Mouse (Mus musculus): ENCODE measurements around the gene Anks1b. TPM values are rescaled to one million over a fixed set of nuclear protein-coding genes. Genes with fewer than 3 reads are reported as not detected.

The Anks1b gene
- polyA plus RNA-seq, 1 experiment from 2014 or later, result 3.0 TPM

GRCm38 (mm10) chr10:90689854-90690513 lies 816.7 kb downstream of the Anks1b start:
- H3K4me3 ChIP-seq (ENCODE audit: low read depth, low read length), result no peak overlapping the region
- H3K27me3 ChIP-seq (ENCODE audit: control insufficient read depth, insufficient read depth, low read length), result no peaks in the 10 kb centered on the region
- ATAC-seq (replicated peaks; ENCODE audit: insufficient number of reproducible peaks, low FRiP score, low TSS enrichment, low read depth) (no peak), DNase-seq (ENCODE audit: low spot score) (peak; percentile 85)
- H3K9ac ChIP-seq (replicated peaks; ENCODE audit: low read length), result no peak overlapping the region
- no peak overlapping the region for H3K27ac ChIP-seq (replicated peaks; ENCODE audit: low read depth, low read length)
- no peak overlapping the region for H3K4me2 ChIP-seq (ENCODE audit: low read depth, low read length)
- no peaks in the 10 kb centered on the region for H3K4me1 ChIP-seq (ENCODE audit: control insufficient read depth, insufficient read depth, low read length)
- H3K9me3 ChIP-seq (replicated peaks; ENCODE audit: control insufficient read depth, low read length), result no peaks in the 10 kb centered on the region
- WGBS, result 60% methylated on average over 11 of the region's 11 CpGs
- H3K36me3 ChIP-seq (replicated peaks; ENCODE audit: control insufficient read depth, insufficient read depth, low read depth, low read length), result no peaks in the 10 kb centered on the region

DNA sequence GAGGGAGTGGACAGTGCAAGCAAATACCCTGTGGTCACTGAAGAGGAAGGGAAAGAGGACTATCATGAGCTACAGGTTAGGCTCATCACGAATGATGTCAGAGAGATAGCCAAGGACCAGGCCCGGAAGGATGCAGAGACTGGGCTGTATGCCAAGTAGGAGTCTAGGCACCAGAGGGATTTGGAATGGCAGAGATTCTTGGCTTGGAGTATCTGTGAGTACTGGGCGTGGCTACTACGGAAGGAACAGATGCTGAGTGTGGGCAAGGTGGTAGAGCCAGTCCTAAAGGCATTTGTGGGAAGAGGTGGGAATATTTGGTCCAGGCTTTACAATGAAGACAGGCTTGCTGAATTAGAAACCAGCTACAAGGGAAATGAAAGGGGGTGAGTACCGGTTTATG lies 823.4 kb downstream of the Anks1b start:
- DNase-seq (ENCODE audit: low spot score) (no peak), ATAC-seq (replicated peaks; ENCODE audit: insufficient number of reproducible peaks, low FRiP score, low TSS enrichment, low read depth) (no peak; the same call in 1 of the 2 replicates)
- Histone ChIP-seq H3K9ac (replicated peaks; ENCODE audit: low read length) (no peak overlapping the region), H3K4me2 (ENCODE audit: low read depth, low read length) (no peak overlapping the region), H3K27ac (replicated peaks; ENCODE audit: low read depth, low read length) (no peak overlapping the region), H3K4me3 (ENCODE audit: low read depth, low read length) (no peak overlapping the region), H3K27me3 (ENCODE audit: control insufficient read depth, insufficient read depth, low read length) (no peaks in the 10 kb centered on the region), H3K9me3 (replicated peaks; ENCODE audit: control insufficient read depth, low read length) (no peaks in the 10 kb centered on the region), H3K36me3 (replicated peaks; ENCODE audit: control insufficient read depth, insufficient read depth, low read depth, low read length) (no peaks in the 10 kb centered on the region), H3K4me1 (ENCODE audit: control insufficient read depth, insufficient read depth, low read length) (no peaks in the 10 kb centered on the region)
- whole genome bisulfite sequencing, result 81% methylated on average over 5 of the region's 5 CpGs

GRCm38 (mm10) chr10:90697413-90697812 lies 824.1 kb downstream of the Anks1b start:
- 54% methylated on average over 8 of the region's 8 CpGs for WGBS

GRCm38 (mm10) chr10:90699211-90699610 lies 825.9 kb downstream of the Anks1b start:
- Histone ChIP-seq H3K9me3 (replicated peaks; ENCODE audit: control insufficient read depth, low read length) (no peaks in the 10 kb centered on the region), H3K4me1 (ENCODE audit: control insufficient read depth, insufficient read depth, low read length) (no peaks in the 10 kb centered on the region), H3K27ac (replicated peaks; ENCODE audit: low read depth, low read length) (no peak overlapping the region), H3K36me3 (replicated peaks; ENCODE audit: control insufficient read depth, insufficient read depth, low read depth, low read length) (no peaks in the 10 kb centered on the region), H3K4me3 (ENCODE audit: low read depth, low read length) (no peak overlapping the region), H3K9ac (replicated peaks; ENCODE audit: low read length) (no peak overlapping the region), H3K27me3 (ENCODE audit: control insufficient read depth, insufficient read depth, low read length) (no peaks in the 10 kb centered on the region), H3K4me2 (ENCODE audit: low read depth, low read length) (no peak overlapping the region)
- DNase-seq (ENCODE audit: low spot score), result no peak
- WGBS, result 75% methylated on average over 12 of the region's 12 CpGs
- ATAC-seq (replicated peaks; ENCODE audit: insufficient number of reproducible peaks, low FRiP score, low TSS enrichment, low read depth), result no peak

More at GRCm38 (mm10) chr10:90697413-90697812, 824.1 kb downstream of the Anks1b start:
- no peak overlapping the region for H3K4me2 ChIP-seq (ENCODE audit: low read depth, low read length)
- H3K36me3 ChIP-seq (replicated peaks; ENCODE audit: control insufficient read depth, insufficient read depth, low read depth, low read length), result no peaks in the 10 kb centered on the region
- ATAC-seq (replicated peaks; ENCODE audit: insufficient number of reproducible peaks, low FRiP score, low TSS enrichment, low read depth), result no peak
- H3K27ac ChIP-seq (replicated peaks; ENCODE audit: low read depth, low read length), result no peak overlapping the region
- no peaks in the 10 kb centered on the region for H3K27me3 ChIP-seq (ENCODE audit: control insufficient read depth, insufficient read depth, low read length)
- H3K9ac ChIP-seq (replicated peaks; ENCODE audit: low read length), result no peak overlapping the region
- no peak overlapping the region for H3K4me3 ChIP-seq (ENCODE audit: low read depth, low read length)
- no peaks in the 10 kb centered on the region for H3K4me1 ChIP-seq (ENCODE audit: control insufficient read depth, insufficient read depth, low read length)
- DNase-seq (ENCODE audit: low spot score), result no peak
- H3K9me3 ChIP-seq (replicated peaks; ENCODE audit: control insufficient read depth, low read length), result no peaks in the 10 kb centered on the region

DNA sequence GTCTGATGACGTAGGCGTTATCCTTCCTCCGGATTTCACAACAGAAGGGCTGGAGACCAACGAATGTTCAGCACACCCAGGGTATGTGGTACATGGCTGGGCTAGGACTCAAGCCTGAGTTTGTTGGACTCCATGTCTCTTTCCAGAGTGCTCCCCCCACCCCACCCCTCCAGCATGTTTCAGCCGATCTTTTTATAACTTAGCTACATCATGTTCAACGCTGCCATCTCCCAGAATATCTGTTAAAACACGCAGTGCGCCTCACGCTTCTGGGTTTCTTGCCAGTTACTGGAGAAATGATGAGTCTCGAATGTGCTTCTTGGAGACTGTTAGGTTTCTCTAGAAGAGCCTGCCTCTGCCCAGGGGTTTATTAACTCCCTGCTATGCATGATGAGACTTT lies 831.3 kb downstream of the Anks1b start:
- Histone ChIP-seq H3K9ac (replicated peaks; ENCODE audit: low read length) (no peak overlapping the region), H3K4me1 (ENCODE audit: control insufficient read depth, insufficient read depth, low read length) (no peaks in the 10 kb centered on the region), H3K27ac (replicated peaks; ENCODE audit: low read depth, low read length) (no peak overlapping the region), H3K4me2 (ENCODE audit: low read depth, low read length) (no peak overlapping the region), H3K9me3 (replicated peaks; ENCODE audit: control insufficient read depth, low read length) (no peaks in the 10 kb centered on the region), H3K4me3 (ENCODE audit: low read depth, low read length) (no peak overlapping the region), H3K27me3 (ENCODE audit: control insufficient read depth, insufficient read depth, low read length) (no peaks in the 10 kb centered on the region), H3K36me3 (replicated peaks; ENCODE audit: control insufficient read depth, insufficient read depth, low read depth, low read length) (no peaks in the 10 kb centered on the region)
- no peak for DNase-seq (ENCODE audit: low spot score)
- ATAC-seq (replicated peaks; ENCODE audit: insufficient number of reproducible peaks, low FRiP score, low TSS enrichment, low read depth), result no peak
- 93% methylated on average over 10 of the region's 10 CpGs for WGBS

DNA sequence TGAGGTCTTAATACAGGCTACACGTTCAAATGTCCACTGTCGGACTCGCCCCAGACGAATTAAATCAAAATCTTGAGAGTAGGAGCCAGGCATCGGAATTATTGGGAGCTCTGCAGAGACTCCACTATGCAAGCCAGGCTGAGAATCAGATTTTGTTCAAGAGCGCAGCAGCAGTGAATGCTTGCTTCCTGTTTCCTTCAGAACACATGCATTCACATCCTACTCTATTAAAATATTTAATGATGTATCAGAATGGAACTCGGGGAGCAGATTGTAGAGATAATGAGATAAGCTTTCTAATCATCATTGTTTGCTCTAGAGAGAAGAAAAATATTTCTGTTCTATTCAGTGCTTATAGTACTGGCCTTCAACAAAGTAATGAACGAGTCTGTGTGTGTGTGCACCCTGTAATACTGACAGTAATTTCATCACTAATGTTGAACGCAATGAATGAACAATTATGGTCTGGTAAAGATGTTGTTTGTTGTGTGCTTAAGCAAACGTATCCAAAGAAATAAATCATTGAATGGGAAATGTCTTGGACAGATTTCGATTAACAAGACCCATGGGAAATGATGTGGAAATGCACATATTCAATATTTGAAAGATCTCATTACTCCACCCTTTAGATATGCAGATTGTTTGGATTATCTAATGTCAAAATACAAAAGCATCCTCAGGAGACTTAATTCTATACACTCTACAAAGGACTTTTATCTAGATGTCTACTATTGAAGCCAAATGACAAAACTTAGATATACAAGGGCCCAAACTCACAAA lies 835.7 kb downstream of the Anks1b start:
- DNase-seq (ENCODE audit: low spot score) (no peak), ATAC-seq (replicated peaks; ENCODE audit: insufficient number of reproducible peaks, low FRiP score, low TSS enrichment, low read depth) (no peak)
- H3K4me1 ChIP-seq (ENCODE audit: control insufficient read depth, insufficient read depth, low read length), result no peaks in the 10 kb centered on the region
- no peak overlapping the region for H3K4me3 ChIP-seq (ENCODE audit: low read depth, low read length)
- 70% methylated on average over 11 of the region's 11 CpGs for WGBS
- no peak overlapping the region for H3K9ac ChIP-seq (replicated peaks; ENCODE audit: low read length)
- no peak overlapping the region for H3K27ac ChIP-seq (replicated peaks; ENCODE audit: low read depth, low read length)
- no peaks in the 10 kb centered on the region for H3K36me3 ChIP-seq (replicated peaks; ENCODE audit: control insufficient read depth, insufficient read depth, low read depth, low read length)
- H3K27me3 ChIP-seq (ENCODE audit: control insufficient read depth, insufficient read depth, low read length), result no peaks in the 10 kb centered on the region
- H3K9me3 ChIP-seq (replicated peaks; ENCODE audit: control insufficient read depth, low read length), result no peaks in the 10 kb centered on the region
- H3K4me2 ChIP-seq (ENCODE audit: low read depth, low read length), result no peak overlapping the region

DNA sequence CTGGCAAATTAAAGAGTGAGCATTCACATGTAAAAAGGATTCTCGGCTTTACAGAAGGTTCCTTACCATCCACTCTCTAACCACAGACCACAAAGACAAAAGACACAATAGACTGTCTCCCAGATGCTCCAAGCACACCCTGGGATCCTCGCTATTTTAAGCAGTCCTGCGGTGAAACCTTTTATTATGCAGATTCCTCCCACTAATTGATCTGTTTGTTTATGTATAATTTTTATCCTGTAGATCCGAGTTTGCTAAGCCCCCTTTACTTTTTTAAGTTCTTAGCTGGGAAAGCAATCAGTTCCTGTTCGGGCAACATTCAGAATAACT lies 836.3 kb downstream of the Anks1b start:
- Histone ChIP-seq H3K9me3 (replicated peaks; ENCODE audit: control insufficient read depth, low read length) (no peaks in the 10 kb centered on the region), H3K4me3 (ENCODE audit: low read depth, low read length) (no peak overlapping the region), H3K4me2 (ENCODE audit: low read depth, low read length) (no peak overlapping the region), H3K27me3 (ENCODE audit: control insufficient read depth, insufficient read depth, low read length) (no peaks in the 10 kb centered on the region), H3K4me1 (ENCODE audit: control insufficient read depth, insufficient read depth, low read length) (no peaks in the 10 kb centered on the region), H3K9ac (replicated peaks; ENCODE audit: low read length) (no peak overlapping the region), H3K27ac (replicated peaks; ENCODE audit: low read depth, low read length) (no peak overlapping the region), H3K36me3 (replicated peaks; ENCODE audit: control insufficient read depth, insufficient read depth, low read depth, low read length) (no peaks in the 10 kb centered on the region)
- WGBS, result 18% methylated on average over 5 of the region's 5 CpGs
- no peak for ATAC-seq (replicated peaks; ENCODE audit: insufficient number of reproducible peaks, low FRiP score, low TSS enrichment, low read depth)
- no peak for DNase-seq (ENCODE audit: low spot score)

DNA sequence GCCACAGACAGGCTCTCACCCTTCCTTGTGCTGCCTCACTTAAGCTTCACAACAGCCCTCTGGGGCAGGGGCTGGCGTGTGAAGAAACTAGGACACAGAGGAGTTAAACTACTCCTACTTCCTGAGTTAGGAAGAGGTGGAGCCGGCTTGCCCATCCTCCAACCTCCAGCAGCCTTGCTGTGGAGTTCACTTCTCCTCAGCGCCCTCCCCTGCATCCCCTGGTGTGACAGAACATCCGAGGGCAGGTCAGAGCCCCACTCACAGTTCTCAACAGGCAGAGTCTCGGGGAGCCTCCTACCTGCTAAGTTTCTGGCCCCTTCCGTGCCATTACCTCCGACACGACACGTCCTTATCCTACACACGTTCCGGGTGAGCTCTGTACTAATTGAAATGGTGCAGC lies 844.7 kb downstream of the Anks1b start:
- H3K9me3 ChIP-seq (replicated peaks; ENCODE audit: control insufficient read depth, low read length), result no peaks in the 10 kb centered on the region
- peak; percentile 25 for DNase-seq (ENCODE audit: low spot score)
- ATAC-seq (replicated peaks; ENCODE audit: insufficient number of reproducible peaks, low FRiP score, low TSS enrichment, low read depth), result 0 out of 2 replicates have a peak, but pooled peaks have one; percentile 29
- no peaks in the 10 kb centered on the region for H3K27me3 ChIP-seq (ENCODE audit: control insufficient read depth, insufficient read depth, low read length)
- no peak overlapping the region for H3K4me2 ChIP-seq (ENCODE audit: low read depth, low read length)
- H3K27ac ChIP-seq (replicated peaks; ENCODE audit: low read depth, low read length), result no peak overlapping the region
- no peaks in the 10 kb centered on the region for H3K36me3 ChIP-seq (replicated peaks; ENCODE audit: control insufficient read depth, insufficient read depth, low read depth, low read length)
- 49% methylated on average over 11 of the region's 11 CpGs for WGBS
- no peak overlapping the region for H3K9ac ChIP-seq (replicated peaks; ENCODE audit: low read length)
- H3K4me3 ChIP-seq (ENCODE audit: low read depth, low read length), result no peak overlapping the region
- H3K4me1 ChIP-seq (ENCODE audit: control insufficient read depth, insufficient read depth, low read length), result no peaks in the 10 kb centered on the region

Data from embryonic facial prominence, embryonic 11.5 days (tissue).